Mouse (Mus musculus): ENCODE results near the gene Oaz3.
A peak's percentile ranks its signal among the peaks of the same experiment; 100 is the strongest.

Oaz3 gene

DNA sequence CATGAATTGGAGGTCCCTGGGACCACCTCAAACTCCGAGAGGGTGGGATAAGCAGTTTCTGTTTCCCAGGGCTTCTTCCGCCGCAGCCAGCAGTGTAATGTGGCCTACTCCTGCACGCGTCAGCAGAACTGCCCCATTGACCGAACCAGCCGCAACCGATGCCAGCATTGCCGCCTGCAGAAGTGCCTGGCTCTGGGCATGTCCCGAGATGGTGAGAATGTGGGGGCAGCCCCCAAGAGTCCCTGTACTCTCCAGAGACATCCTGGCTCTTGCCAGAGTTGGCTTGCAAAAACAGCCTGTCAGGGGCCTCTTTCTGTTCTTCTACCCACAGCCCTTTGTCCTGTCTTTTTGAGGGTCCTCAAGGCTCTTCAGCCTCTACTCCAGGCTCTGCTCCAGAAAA is 56.3 kb downstream of the Oaz3 start:
- DNase-seq (ENCODE audit: low read depth, low spot score) = no peak

DNA sequence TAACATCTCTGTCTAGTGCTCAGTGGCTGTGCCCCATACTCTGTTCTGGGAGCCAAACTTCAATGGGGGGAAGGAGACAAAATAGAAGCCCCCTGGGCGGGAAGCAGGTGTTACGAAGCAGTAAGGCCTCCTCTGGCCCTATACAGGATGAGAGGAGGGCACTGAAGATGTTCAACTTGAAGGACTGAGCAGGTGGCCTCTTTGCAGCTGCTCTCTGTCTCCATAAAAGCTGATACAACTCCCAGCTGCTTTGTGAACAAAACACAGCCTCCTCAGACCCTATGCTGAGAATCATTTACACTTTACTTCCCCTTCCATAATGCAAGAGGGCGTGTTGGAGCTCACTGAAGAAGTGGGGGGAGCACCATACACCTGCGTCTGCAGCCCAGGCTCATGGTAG is 57.0 kb downstream of the Oaz3 start:
- peak; percentile 72 for DNase-seq (ENCODE audit: low read depth, low spot score)

DNA sequence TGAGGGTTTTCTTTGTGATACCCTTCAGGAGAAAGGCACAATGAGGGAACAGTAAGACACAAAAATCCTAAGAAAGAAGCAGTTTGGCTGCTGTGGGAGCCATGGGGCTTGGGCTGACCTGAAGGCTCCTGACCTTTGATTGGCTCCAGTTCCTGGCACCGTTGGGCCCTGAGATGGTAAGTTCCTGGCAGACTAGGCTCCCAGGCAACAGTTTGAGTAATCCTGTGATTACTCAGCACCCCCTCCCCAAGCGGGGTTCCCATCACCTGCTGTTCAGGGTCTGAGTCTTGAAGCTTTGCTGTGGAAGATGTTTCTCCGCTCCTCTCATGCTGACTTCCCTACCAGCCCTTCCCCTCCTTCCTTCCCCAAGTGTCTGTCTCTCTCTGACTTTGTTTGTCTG is 60.2 kb downstream of the Oaz3 start:
- DNase-seq (ENCODE audit: low read depth, low spot score) = no peak

Data from A20 (cell line).